Mouse (Mus musculus): ENCODE data around the gene Gm49322. TPM values are rescaled to one million over a fixed set of nuclear protein-coding genes. Genes with fewer than 3 reads are reported as not detected.
A peak's percentile ranks its signal among the peaks of the same experiment; 100 is the strongest.

The Gm49322 gene
- total and polyA plus RNA-seq, 3 experiments, result 0.28 to 1.8 (median 1.1) TPM

- in situ Hi-C loops (cut with MboI; ENCODE audit: low pct_ligation_motif_present, low pct_unique_long_range_greater_than_20kb, low sequenced_read_pairs), result no loop called here
- peak; percentile 89 for TF ChIP-seq ELF1 (IDR thresholded peaks at IDR 0.05; ENCODE audit: low read depth, low read length)
- peak; percentile 60; the same call in 1 of the 2 replicates for TF ChIP-seq SIN3A (IDR thresholded peaks at IDR 0.05; ENCODE audit: low read length)
- no peak for TF ChIP-seq GABPA (IDR thresholded peaks at IDR 0.05; ENCODE audit: insufficient replicate concordance, low read depth, low read length)
- TF ChIP-seq CTCF (conservative IDR thresholded peaks at IDR 0.05 in 1 of 2, IDR thresholded peaks at IDR 0.05 in 1 of 2; ENCODE audit: low read depth in 2 of 2, low read length in 2 of 2), result no peak
- TF ChIP-seq MAX (IDR thresholded peaks at IDR 0.05; ENCODE audit: low read length), result 0 out of 2 replicates have a peak, but pooled peaks have one; percentile 13
- peak; percentile 78 for TF ChIP-seq HCFC1 (IDR thresholded peaks at IDR 0.05; ENCODE audit: low read depth, low read length)
- TF ChIP-seq POLR2A (IDR thresholded peaks at IDR 0.05; ENCODE audit: low read depth, low read length), result peak; percentile 80
- 0 out of 2 replicates have a peak, but pooled peaks have one; percentile 31 for TF ChIP-seq KAT2A (IDR thresholded peaks at IDR 0.05; ENCODE audit: insufficient replicate concordance, low read length)
- TF ChIP-seq NELFE (IDR thresholded peaks at IDR 0.05; ENCODE audit: low read depth, low read length), result peak; percentile 83
- TF ChIP-seq PAX5 (IDR thresholded peaks at IDR 0.05; ENCODE audit: low read length), result no peak
- no peak for TF ChIP-seq RCOR1 (conservative IDR thresholded peaks at IDR 0.05; ENCODE audit: low read depth, low read length)
- no peak for TF ChIP-seq JUN (IDR thresholded peaks at IDR 0.05; ENCODE audit: insufficient read depth, low read depth, low read length)
- peak; percentile 74; the same call in 1 of the 2 replicates for TF ChIP-seq MAZ (IDR thresholded peaks at IDR 0.05; ENCODE audit: low read depth, low read length)
- no peak for TF ChIP-seq UBTF (IDR thresholded peaks at IDR 0.05; ENCODE audit: low read depth, low read length)
- no peak for TF ChIP-seq MEF2A (IDR thresholded peaks at IDR 0.05; ENCODE audit: borderline replicate concordance, low read depth, low read length)
- peak; percentile 36; the same call in 1 of the 2 replicates for TF ChIP-seq ZMIZ1 (IDR thresholded peaks at IDR 0.05; ENCODE audit: low read depth, low read length)
- TF ChIP-seq CHD2 (IDR thresholded peaks at IDR 0.05; ENCODE audit: low read length), result no peak; the same call in 1 of the 2 replicates
- TF ChIP-seq IRF4 (IDR thresholded peaks at IDR 0.05; ENCODE audit: low read depth, low read length), result peak; percentile 11; the same call in 1 of the 2 replicates
- peak; percentile 83 for TF ChIP-seq NRF1 (IDR thresholded peaks at IDR 0.05; ENCODE audit: low read depth, low read length)
- TF ChIP-seq TCF12 (IDR thresholded peaks at IDR 0.05; ENCODE audit: low read depth, low read length), result peak; percentile 61
- no peak for TF ChIP-seq RAD21 (IDR thresholded peaks at IDR 0.05; ENCODE audit: low read depth, low read length)
- no peak; the same call in 1 of the 2 replicates for TF ChIP-seq MYC (IDR thresholded peaks at IDR 0.05; ENCODE audit: low read depth, low read length)
- H3K27me3 ChIP-seq (replicated peaks), result no peaks in the 10 kb centered on the region
- no peaks in the 10 kb centered on the region for H3K9me3 ChIP-seq (replicated peaks; ENCODE audit: low read length)
- H3K4me1 ChIP-seq (ENCODE audit: control insufficient read depth in 1 of 2, insufficient read depth in 2 of 2), result peaks cover 25 to 43% of the 10 kb centered on the region in 2 experiments
- H3K36me3 ChIP-seq (replicated peaks in 1 of 2; ENCODE audit: control insufficient read depth in 1 of 2, insufficient read depth in 1 of 2, low read length in 1 of 2), result peaks cover 11 to 25% of the 10 kb centered on the region in 2 experiments
- H3K79me2 ChIP-seq (replicated peaks; ENCODE audit: control insufficient read depth, extremely low read depth, insufficient read depth, poor library complexity, severe bottlenecking), result peaks cover 20% of the 10 kb centered on the region
- H3K9ac ChIP-seq (ENCODE audit: insufficient read depth, low read depth), result peak within 1 kb of the TSS; percentile 78
- peak within 1 kb of the TSS; percentile 92 for H3K4me2 ChIP-seq (ENCODE audit: insufficient read depth, low read depth, poor library complexity, severe bottlenecking)
- H3K27ac ChIP-seq (ENCODE audit: insufficient read depth, low read depth), result no peak within 1 kb of the TSS; the same call in 1 of the 2 replicates
- dilution Hi-C loops (cut with MboI; ENCODE audit: extremely low pct_ligation_motif_present, extremely low pct_unique_long_range_greater_than_20kb, low sequenced_read_pairs), result no loop called here
- DNase-seq (ENCODE audit: extremely low read depth), result peak; percentile 99
- peak within 1 kb of the TSS; percentile 90 to 91 (median 91) for H3K4me3 ChIP-seq (replicated peaks in 1 of 3; ENCODE audit: low read depth in 2 of 3, low read length in 2 of 3, poor library complexity in 1 of 3)
These were observed 15.7 kb upstream of the Gm49322 start, which contains the start of gene Abhd17a for GRCm38 (mm10) chr10:80589879-80590854. TSS of gene Abhd17a (minus strand) at chr10:80590341.

Measured in CH12.LX (cell line).